Mouse (Mus musculus) midbrain, embryonic 15.5 days (tissue): ENCODE data around the gene Nrxn2. TPM values are rescaled to one million over a fixed set of nuclear protein-coding genes. Genes with fewer than 3 reads are reported as not detected.

Experiments
- ATAC-seq: fragments of 200-750 bp; cut with Nextera tagmentation; replicated peaks from 2 replicates; pipeline ENCODE4 v1.8.0; 2017; ENCODE audit warnings: moderate TSS enrichment
- H3K27ac ChIP-seq: fragments of 300-500 bp; sonication (generic); 2 replicates; pipeline ENCODE4 v1.5.1; 2015; ENCODE audit warnings: mild to moderate bottlenecking, inconsistent platforms
- H3K27me3 ChIP-seq: fragments of 300-500 bp; sonication (generic); replicated peaks from 2 replicates; pipeline ENCODE4 v1.6.1; 2015; ENCODE audit warnings: inconsistent platforms
- H3K36me3 ChIP-seq: fragments of 300-500 bp; sonication (generic); replicated peaks from 2 replicates; pipeline ENCODE4 v1.6.1; 2015; ENCODE audit warnings: inconsistent platforms
- H3K4me1 ChIP-seq: fragments of 300-500 bp; sonication (generic); 2 replicates; pipeline ENCODE4 v1.6.1; 2015; ENCODE audit warnings: inconsistent platforms
- H3K4me2 ChIP-seq: fragments of 300-500 bp; sonication (generic); 2 replicates; pipeline ENCODE4 v1.6.1; 2015; ENCODE audit warnings: inconsistent platforms, mild to moderate bottlenecking, moderate library complexity
- H3K4me3 ChIP-seq: fragments of 300-500 bp; sonication (generic); 2 replicates; pipeline ENCODE4 v1.5.1; 2015; ENCODE audit warnings: mild to moderate bottlenecking, inconsistent platforms
- H3K9ac ChIP-seq: fragments of 300-500 bp; sonication (generic); 2 replicates; pipeline ENCODE4 v1.6.1; 2015; ENCODE audit warnings: mild to moderate bottlenecking, inconsistent platforms
- H3K9me3 ChIP-seq: fragments of 300-500 bp; sonication (generic); 2 replicates; pipeline ENCODE4 v1.6.1; 2016; ENCODE audit warnings: inconsistent platforms
- WGBS: fragments of 180-500 bp; shearing (Covaris S2); methylation state at CpG from one replicate; pipeline ENCODE4 v1.1.7; 2015; ENCODE audit warnings: mixed read lengths; 5-methylcytosine and 5-hydroxymethylcytosine counted together
- polyA plus RNA-seq: library from polyadenylated mRNA; unstranded; fragments of >200 nt; fragmentation: Nextera tagmentation; extraction: Ambion mirVana; gene quantifications from 2 replicates; pipeline ENCODE4 v1.2.1, GENCODE M21; 2015

The Nrxn2 gene
- polyA plus RNA-seq, 1 experiment from 2014 or later = 44.6 TPM

DNA sequence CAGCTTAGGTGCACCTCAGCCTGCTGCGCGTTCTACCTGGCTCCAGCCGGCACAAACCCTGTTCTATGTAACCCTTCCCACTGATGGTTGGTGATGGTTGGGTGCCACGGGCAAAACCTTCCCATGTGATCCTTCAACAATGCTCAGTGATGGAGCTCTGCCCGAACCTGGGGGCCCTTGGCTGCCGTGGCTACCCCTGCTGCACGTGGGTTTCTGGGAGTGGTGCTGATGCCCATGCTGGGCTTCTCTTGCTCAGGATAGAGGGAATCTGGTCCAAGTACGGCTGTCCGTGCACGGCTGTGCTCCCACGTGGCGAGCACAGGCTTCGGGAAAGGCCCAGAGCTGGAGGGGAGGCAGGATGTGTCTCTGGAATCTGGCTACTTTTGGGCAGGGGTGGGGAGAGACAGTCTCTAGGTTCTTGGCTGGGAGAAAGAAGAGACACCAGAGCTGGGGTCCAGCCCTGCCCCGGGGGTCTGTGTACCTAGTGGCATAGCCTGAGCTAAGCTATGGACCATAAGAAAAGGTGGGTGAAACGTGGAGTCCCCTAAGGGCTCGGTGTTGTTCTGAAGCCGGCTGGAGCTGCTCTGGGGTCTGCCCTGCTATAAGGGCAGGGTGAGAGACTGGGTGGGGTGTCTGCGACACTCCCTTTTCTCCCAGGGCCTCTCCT, 76.1 kb downstream of the Nrxn2 start:
- Histone ChIP-seq H3K4me1 (peaks cover 31% of the 10 kb centered on the region), H3K9me3 (no peaks in the 10 kb centered on the region), H3K27me3 (no peaks in the 10 kb centered on the region), H3K4me3 (no peak overlapping the region), H3K4me2 (no peak overlapping the region), H3K36me3 (no peaks in the 10 kb centered on the region), H3K27ac (no peak overlapping the region), H3K9ac (no peak overlapping the region)
- ATAC-seq = no peak
- 72% methylated on average over 18 of the region's 18 CpGs for WGBS

- Histone ChIP-seq H3K4me2 (peak overlapping the region; percentile 8; the same call in 1 of the 2 replicates), H3K9ac (peak overlapping the region; percentile 6; the same call in 1 of the 2 replicates), H3K4me1 (peaks cover 41% of the 10 kb centered on the region), H3K9me3 (no peaks in the 10 kb centered on the region), H3K36me3 (no peaks in the 10 kb centered on the region), H3K4me3 (no peak overlapping the region), H3K27ac (peak overlapping the region; percentile 94), H3K27me3 (no peaks in the 10 kb centered on the region)
- 41% methylated on average over 8 of the region's 8 CpGs for WGBS
- ATAC-seq = no peak
Observed at GRCm38 (mm10) chr19:6495714-6496113, 77.2 kb downstream of the Nrxn2 start.

GRCm38 (mm10) chr19:6496462-6497149, 78.1 kb downstream of the Nrxn2 start:
- Histone ChIP-seq H3K4me3 (peak overlapping the region; percentile 94), H3K9me3 (no peaks in the 10 kb centered on the region), H3K9ac (peak overlapping the region; percentile 44), H3K4me1 (peaks cover 50% of the 10 kb centered on the region), H3K4me2 (peak overlapping the region; percentile 64), H3K27ac (peak overlapping the region; percentile 94), H3K36me3 (no peaks in the 10 kb centered on the region), H3K27me3 (no peaks in the 10 kb centered on the region)
- peak; percentile 34; the same call in 1 of the 2 replicates for ATAC-seq
- WGBS = 7% methylated on average over 6 of the region's 6 CpGs

- 0% methylated on average over 24 of the region's 39 CpGs for WGBS
- H3K9ac ChIP-seq = peak overlapping the region; percentile 99
- H3K4me1 ChIP-seq = peaks cover 54% of the 10 kb centered on the region
- peak overlapping the region; percentile 64 for H3K4me2 ChIP-seq
- H3K27ac ChIP-seq = peak overlapping the region; percentile 94
- peak; percentile 68 for ATAC-seq
- no peaks in the 10 kb centered on the region for H3K36me3 ChIP-seq
- no peaks in the 10 kb centered on the region for H3K9me3 ChIP-seq
- no peaks in the 10 kb centered on the region for H3K27me3 ChIP-seq
- peak overlapping the region; percentile 94 for H3K4me3 ChIP-seq
Observed at GRCm38 (mm10) chr19:6497150-6497801, 78.7 kb downstream of the Nrxn2 start.

DNA sequence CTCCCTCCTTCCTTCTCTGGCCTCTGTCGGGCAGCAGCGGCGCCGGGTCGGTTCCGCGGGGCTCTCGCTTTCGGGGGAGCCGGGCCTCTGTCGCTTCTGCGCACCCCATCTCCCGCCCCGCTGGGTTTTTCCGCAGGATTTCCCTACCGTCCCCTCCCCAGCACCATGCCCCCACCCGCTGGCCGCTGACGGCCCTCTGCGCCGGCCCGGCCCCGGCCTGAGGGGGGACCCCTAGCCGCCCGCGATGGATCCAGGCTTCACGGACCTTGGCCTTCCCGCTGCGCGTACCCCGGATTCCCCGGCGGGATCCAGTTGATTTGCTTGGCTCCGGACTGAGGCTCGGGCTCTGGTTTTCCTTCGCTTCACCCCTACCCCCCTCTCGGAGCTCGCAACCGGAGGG, 79.3 kb downstream of the Nrxn2 start:
- peak overlapping the region; percentile 99 for H3K9ac ChIP-seq
- no peaks in the 10 kb centered on the region for H3K36me3 ChIP-seq
- ATAC-seq = peak; percentile 19
- peaks cover 57% of the 10 kb centered on the region for H3K4me1 ChIP-seq
- peak overlapping the region; percentile 94 for H3K4me3 ChIP-seq
- H3K9me3 ChIP-seq = no peaks in the 10 kb centered on the region
- no peaks in the 10 kb centered on the region for H3K27me3 ChIP-seq
- peak overlapping the region; percentile 64 for H3K4me2 ChIP-seq
- WGBS = under 1% methylated on average over 35 of the region's 39 CpGs
- peak overlapping the region; percentile 94 for H3K27ac ChIP-seq

- peak overlapping the region; percentile 94 for H3K4me3 ChIP-seq
- peak overlapping the region; percentile 99 for H3K9ac ChIP-seq
- H3K36me3 ChIP-seq = no peaks in the 10 kb centered on the region
- no peaks in the 10 kb centered on the region for H3K9me3 ChIP-seq
- H3K4me1 ChIP-seq = peaks cover 64% of the 10 kb centered on the region
- H3K4me2 ChIP-seq = peak overlapping the region; percentile 64
- H3K27ac ChIP-seq = peak overlapping the region; percentile 94
- no peaks in the 10 kb centered on the region for H3K27me3 ChIP-seq
- no peak for ATAC-seq
- 2% methylated on average over 37 of the region's 38 CpGs for WGBS
Observed at GRCm38 (mm10) chr19:6498350-6499131, 80.0 kb downstream of the Nrxn2 start.

GRCm38 (mm10) chr19:6499860-6500635, 81.5 kb downstream of the Nrxn2 start:
- Histone ChIP-seq H3K27me3 (no peaks in the 10 kb centered on the region), H3K4me1 (peaks cover 77% of the 10 kb centered on the region), H3K36me3 (peaks cover 4% of the 10 kb centered on the region), H3K27ac (peak overlapping the region; percentile 94), H3K4me2 (peak overlapping the region; percentile 64), H3K4me3 (peak overlapping the region; percentile 94), H3K9me3 (no peaks in the 10 kb centered on the region), H3K9ac (peak overlapping the region; percentile 99)
- WGBS = 39% methylated on average over 6 of the region's 6 CpGs
- no peak for ATAC-seq

- peak overlapping the region; percentile 64 for H3K4me2 ChIP-seq
- H3K9me3 ChIP-seq = no peaks in the 10 kb centered on the region
- peak overlapping the region; percentile 99 for H3K9ac ChIP-seq
- peak overlapping the region; percentile 94 for H3K4me3 ChIP-seq
- H3K4me1 ChIP-seq = peaks cover 71% of the 10 kb centered on the region
- H3K27ac ChIP-seq = peak overlapping the region; percentile 94
- WGBS = 44% methylated on average over 2 of the region's 2 CpGs
- ATAC-seq = no peak
- no peaks in the 10 kb centered on the region for H3K27me3 ChIP-seq
- peaks cover 9% of the 10 kb centered on the region for H3K36me3 ChIP-seq
Observed at GRCm38 (mm10) chr19:6500636-6501025, 82.1 kb downstream of the Nrxn2 start.

- Histone ChIP-seq H3K4me2 (peak overlapping the region; percentile 64), H3K36me3 (peaks cover 22% of the 10 kb centered on the region), H3K9me3 (no peaks in the 10 kb centered on the region), H3K27me3 (no peaks in the 10 kb centered on the region), H3K27ac (peak overlapping the region; percentile 82), H3K4me3 (peak overlapping the region; percentile 94), H3K4me1 (peaks cover 61% of the 10 kb centered on the region), H3K9ac (peak overlapping the region; percentile 51)
- peak; percentile 46 for ATAC-seq
- 1% methylated on average over 25 of the region's 25 CpGs for WGBS
Observed at GRCm38 (mm10) chr19:6502035-6502541, 83.6 kb downstream of the Nrxn2 start.

DNA sequence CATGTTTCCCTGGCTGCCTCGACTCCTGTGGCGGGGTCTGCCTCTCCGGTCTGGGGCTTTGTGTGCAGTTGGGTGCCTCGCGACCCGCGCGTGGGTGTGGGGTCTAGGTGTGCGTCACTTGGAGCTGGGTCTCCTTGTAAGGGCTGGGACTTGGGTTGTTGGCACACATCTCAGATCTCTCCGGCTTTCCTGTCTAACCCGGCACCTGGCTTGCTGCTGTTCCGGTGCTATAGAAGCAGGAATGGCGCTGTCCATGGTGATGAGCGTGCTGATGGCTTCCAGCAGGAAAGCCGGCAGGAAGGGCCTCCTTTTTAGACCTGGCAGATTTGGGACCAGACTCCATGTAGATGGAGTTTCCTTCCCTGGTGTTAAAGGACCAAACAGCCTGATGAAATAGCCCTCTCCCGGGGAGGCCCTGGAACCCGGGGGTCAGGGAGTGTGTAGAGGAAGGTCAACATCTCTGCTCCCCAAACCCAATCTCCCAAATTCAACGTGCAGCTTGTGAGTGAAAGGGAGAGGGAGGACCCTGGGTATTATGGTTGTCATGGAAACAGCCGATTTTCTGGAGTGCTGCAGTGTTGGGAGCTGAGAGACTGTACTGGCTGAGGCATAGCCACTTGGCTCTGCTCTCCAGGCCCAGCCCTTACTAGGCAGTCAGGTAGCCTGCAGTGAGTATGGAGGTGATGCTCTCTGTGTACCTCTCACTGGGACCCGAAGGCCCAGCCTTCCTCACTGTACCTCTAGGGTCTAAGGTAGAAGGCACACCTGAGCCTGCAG, 84.2 kb downstream of the Nrxn2 start:
- WGBS = 4% methylated on average over 20 of the region's 20 CpGs

More for the DNA sequence above, 84.2 kb downstream of the Nrxn2 start:
- Histone ChIP-seq H3K36me3 (peaks cover 22% of the 10 kb centered on the region), H3K9ac (peak overlapping the region; percentile 51), H3K27me3 (no peaks in the 10 kb centered on the region), H3K9me3 (no peaks in the 10 kb centered on the region), H3K4me1 (peaks cover 61% of the 10 kb centered on the region), H3K4me3 (peak overlapping the region; percentile 94), H3K27ac (peak overlapping the region; percentile 82), H3K4me2 (peak overlapping the region; percentile 64)
- peak; percentile 73 for ATAC-seq
